Mouse (Mus musculus): ENCODE measurements around the gene Plekhg3. TPM values are rescaled to one million over a fixed set of nuclear protein-coding genes. Genes with fewer than 3 reads are reported as not detected.

The Plekhg3 gene
- polyA plus RNA-seq, 1 experiment from 2014 or later, result 1.5 TPM

- H3K4me2 ChIP-seq (ENCODE audit: low read depth), result no peak overlapping the region
- peaks cover 3% of the 10 kb centered on the region; the same call in 1 of the 2 replicates for H3K36me3 ChIP-seq (ENCODE audit: control insufficient read depth, insufficient read depth, low read length)
- no peak overlapping the region for H3K27ac ChIP-seq (ENCODE audit: low read depth, low read length)
- no peaks in the 10 kb centered on the region for H3K9me3 ChIP-seq (ENCODE audit: control insufficient read depth, low read length)
- WGBS, result 92% methylated on average over 16 of the region's 16 CpGs
- no peaks in the 10 kb centered on the region for H3K27me3 ChIP-seq (ENCODE audit: control insufficient read depth, insufficient read depth, low read length)
- DNase-seq (ENCODE audit: low spot score), result no peak
- no peak for ATAC-seq (ENCODE audit: insufficient read depth, low FRiP score, low TSS enrichment)
- no peaks in the 10 kb centered on the region for H3K4me1 ChIP-seq (ENCODE audit: control insufficient read depth, insufficient read depth, low read length)
- H3K9ac ChIP-seq (ENCODE audit: low read length), result no peak overlapping the region
- no peak overlapping the region for H3K4me3 ChIP-seq (ENCODE audit: low read depth, low read length)
Measured at GRCm38 (mm10) chr12:76577858-76578257, 47.2 kb downstream of the Plekhg3 start.

DNA sequence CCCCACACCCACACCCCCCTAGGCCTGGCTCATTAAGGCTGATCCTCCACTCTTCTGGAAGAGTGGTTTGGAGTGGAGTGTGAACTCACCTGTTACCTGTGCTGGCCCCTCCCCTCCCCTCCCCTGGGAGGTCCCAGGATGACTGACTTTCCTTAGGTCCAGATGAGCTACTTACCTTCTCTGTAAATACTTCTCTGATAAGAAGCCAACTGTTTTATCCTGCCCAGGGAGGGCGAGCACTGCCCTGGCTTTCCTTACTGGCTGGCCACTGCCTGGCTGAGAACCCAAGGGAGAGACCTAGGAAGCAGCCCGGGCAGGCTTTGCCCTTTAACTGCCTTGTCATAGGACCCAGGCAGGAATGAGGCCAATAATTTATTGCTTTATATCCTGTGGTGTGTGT lies 47.8 kb downstream of the Plekhg3 start:
- no peaks in the 10 kb centered on the region for H3K4me1 ChIP-seq (ENCODE audit: control insufficient read depth, insufficient read depth, low read length)
- DNase-seq (ENCODE audit: low spot score) (no peak), ATAC-seq (ENCODE audit: insufficient read depth, low FRiP score, low TSS enrichment) (no peak)
- no peak overlapping the region for H3K9ac ChIP-seq (ENCODE audit: low read length)
- no peaks in the 10 kb centered on the region for H3K9me3 ChIP-seq (ENCODE audit: control insufficient read depth, low read length)
- 80% methylated on average over 2 of the region's 2 CpGs for WGBS
- H3K27me3 ChIP-seq (ENCODE audit: control insufficient read depth, insufficient read depth, low read length), result no peaks in the 10 kb centered on the region
- no peak overlapping the region for H3K27ac ChIP-seq (ENCODE audit: low read depth, low read length)
- peaks cover 3% of the 10 kb centered on the region; the same call in 1 of the 2 replicates for H3K36me3 ChIP-seq (ENCODE audit: control insufficient read depth, insufficient read depth, low read length)
- H3K4me2 ChIP-seq (ENCODE audit: low read depth), result no peak overlapping the region
- no peak overlapping the region for H3K4me3 ChIP-seq (ENCODE audit: low read depth, low read length)

GRCm38 (mm10) chr12:76579806-76580205 lies 49.1 kb downstream of the Plekhg3 start:
- Histone ChIP-seq H3K27me3 (ENCODE audit: control insufficient read depth, insufficient read depth, low read length) (no peaks in the 10 kb centered on the region), H3K9ac (ENCODE audit: low read length) (no peak overlapping the region), H3K4me3 (ENCODE audit: low read depth, low read length) (no peak overlapping the region), H3K4me1 (ENCODE audit: control insufficient read depth, insufficient read depth, low read length) (no peaks in the 10 kb centered on the region), H3K36me3 (ENCODE audit: control insufficient read depth, insufficient read depth, low read length) (peaks cover 3% of the 10 kb centered on the region; the same call in 1 of the 2 replicates), H3K9me3 (ENCODE audit: control insufficient read depth, low read length) (no peaks in the 10 kb centered on the region), H3K4me2 (ENCODE audit: low read depth) (no peak overlapping the region), H3K27ac (ENCODE audit: low read depth, low read length) (no peak overlapping the region)
- ATAC-seq (ENCODE audit: insufficient read depth, low FRiP score, low TSS enrichment), result no peak
- DNase-seq (ENCODE audit: low spot score), result no peak
- 95% methylated on average over 1 of the region's 1 CpGs for WGBS

- Histone ChIP-seq H3K4me1 (ENCODE audit: control insufficient read depth, insufficient read depth, low read length) (no peaks in the 10 kb centered on the region), H3K27ac (ENCODE audit: low read depth, low read length) (no peak overlapping the region), H3K9ac (ENCODE audit: low read length) (no peak overlapping the region), H3K36me3 (ENCODE audit: control insufficient read depth, insufficient read depth, low read length) (no peaks in the 10 kb centered on the region), H3K4me3 (ENCODE audit: low read depth, low read length) (no peak overlapping the region), H3K27me3 (ENCODE audit: control insufficient read depth, insufficient read depth, low read length) (no peaks in the 10 kb centered on the region), H3K9me3 (ENCODE audit: control insufficient read depth, low read length) (no peaks in the 10 kb centered on the region), H3K4me2 (ENCODE audit: low read depth) (no peak overlapping the region)
- 77% methylated on average over 3 of the region's 3 CpGs for WGBS
- no peak for ATAC-seq (ENCODE audit: insufficient read depth, low FRiP score, low TSS enrichment)
- no peak for DNase-seq (ENCODE audit: low spot score)
Measured at GRCm38 (mm10) chr12:76582139-76582538, 51.4 kb downstream of the Plekhg3 start.

GRCm38 (mm10) chr12:76582841-76583240 lies 52.1 kb downstream of the Plekhg3 start:
- 41% methylated on average over 6 of the region's 6 CpGs for WGBS

GRCm38 (mm10) chr12:76583454-76583853 lies 52.8 kb downstream of the Plekhg3 start:
- H3K4me3 ChIP-seq (ENCODE audit: low read depth, low read length), result no peak overlapping the region
- H3K36me3 ChIP-seq (ENCODE audit: control insufficient read depth, insufficient read depth, low read length), result no peaks in the 10 kb centered on the region
- DNase-seq (ENCODE audit: low spot score), result no peak
- no peak overlapping the region for H3K4me2 ChIP-seq (ENCODE audit: low read depth)
- 89% methylated on average over 7 of the region's 7 CpGs for WGBS
- H3K9me3 ChIP-seq (ENCODE audit: control insufficient read depth, low read length), result no peaks in the 10 kb centered on the region
- H3K27ac ChIP-seq (ENCODE audit: low read depth, low read length), result no peak overlapping the region
- H3K4me1 ChIP-seq (ENCODE audit: control insufficient read depth, insufficient read depth, low read length), result no peaks in the 10 kb centered on the region
- no peaks in the 10 kb centered on the region for H3K27me3 ChIP-seq (ENCODE audit: control insufficient read depth, insufficient read depth, low read length)
- ATAC-seq (ENCODE audit: insufficient read depth, low FRiP score, low TSS enrichment), result no peak
- no peak overlapping the region for H3K9ac ChIP-seq (ENCODE audit: low read length)

More at GRCm38 (mm10) chr12:76582841-76583240, 52.1 kb downstream of the Plekhg3 start:
- Histone ChIP-seq H3K4me1 (ENCODE audit: control insufficient read depth, insufficient read depth, low read length) (no peaks in the 10 kb centered on the region), H3K27ac (ENCODE audit: low read depth, low read length) (no peak overlapping the region), H3K4me2 (ENCODE audit: low read depth) (no peak overlapping the region), H3K9me3 (ENCODE audit: control insufficient read depth, low read length) (no peaks in the 10 kb centered on the region), H3K4me3 (ENCODE audit: low read depth, low read length) (no peak overlapping the region), H3K36me3 (ENCODE audit: control insufficient read depth, insufficient read depth, low read length) (no peaks in the 10 kb centered on the region), H3K27me3 (ENCODE audit: control insufficient read depth, insufficient read depth, low read length) (no peaks in the 10 kb centered on the region), H3K9ac (ENCODE audit: low read length) (no peak overlapping the region)
- no peak for ATAC-seq (ENCODE audit: insufficient read depth, low FRiP score, low TSS enrichment)
- no peak for DNase-seq (ENCODE audit: low spot score)

GRCm38 (mm10) chr12:76585028-76585427 lies 54.3 kb downstream of the Plekhg3 start:
- no peak for ATAC-seq (ENCODE audit: insufficient read depth, low FRiP score, low TSS enrichment)
- H3K9me3 ChIP-seq (ENCODE audit: control insufficient read depth, low read length), result no peaks in the 10 kb centered on the region
- H3K9ac ChIP-seq (ENCODE audit: low read length), result no peak overlapping the region
- no peak for DNase-seq (ENCODE audit: low spot score)
- no peak overlapping the region for H3K27ac ChIP-seq (ENCODE audit: low read depth, low read length)
- no peaks in the 10 kb centered on the region for H3K27me3 ChIP-seq (ENCODE audit: control insufficient read depth, insufficient read depth, low read length)
- H3K36me3 ChIP-seq (ENCODE audit: control insufficient read depth, insufficient read depth, low read length), result no peaks in the 10 kb centered on the region
- no peak overlapping the region for H3K4me2 ChIP-seq (ENCODE audit: low read depth)
- no peaks in the 10 kb centered on the region for H3K4me1 ChIP-seq (ENCODE audit: control insufficient read depth, insufficient read depth, low read length)
- H3K4me3 ChIP-seq (ENCODE audit: low read depth, low read length), result no peak overlapping the region

GRCm38 (mm10) chr12:76587357-76587756 lies 56.7 kb downstream of the Plekhg3 start:
- Histone ChIP-seq H3K4me1 (ENCODE audit: control insufficient read depth, insufficient read depth, low read length) (no peaks in the 10 kb centered on the region), H3K9ac (ENCODE audit: low read length) (no peak overlapping the region), H3K36me3 (ENCODE audit: control insufficient read depth, insufficient read depth, low read length) (no peaks in the 10 kb centered on the region), H3K27me3 (ENCODE audit: control insufficient read depth, insufficient read depth, low read length) (no peaks in the 10 kb centered on the region), H3K4me3 (ENCODE audit: low read depth, low read length) (no peak overlapping the region), H3K27ac (ENCODE audit: low read depth, low read length) (no peak overlapping the region), H3K9me3 (ENCODE audit: control insufficient read depth, low read length) (no peaks in the 10 kb centered on the region), H3K4me2 (ENCODE audit: low read depth) (no peak overlapping the region)
- DNase-seq (ENCODE audit: low spot score) (no peak), ATAC-seq (ENCODE audit: insufficient read depth, low FRiP score, low TSS enrichment) (no peak)
- 67% methylated on average over 11 of the region's 11 CpGs for WGBS

DNA sequence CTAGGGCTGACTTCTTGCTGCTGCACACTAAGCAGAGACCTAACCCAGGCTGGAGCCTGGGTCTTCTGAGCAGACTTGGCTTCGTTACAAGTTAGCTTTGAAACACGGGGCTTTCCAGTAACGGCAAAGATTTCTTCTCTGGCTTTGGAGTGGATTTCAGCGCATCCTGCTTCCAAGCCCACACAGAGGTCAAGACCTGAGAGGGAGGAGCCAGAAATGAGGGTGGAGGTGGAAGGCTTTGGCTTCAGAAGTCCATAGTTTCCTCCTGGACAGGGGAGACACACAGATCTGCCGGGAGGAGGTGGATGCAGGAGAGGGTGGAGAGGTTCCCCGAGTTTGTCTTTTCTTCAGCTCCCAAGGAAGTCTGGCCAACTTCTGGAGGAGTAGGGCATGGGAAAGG lies 58.8 kb downstream of the Plekhg3 start:
- Histone ChIP-seq H3K9me3 (ENCODE audit: control insufficient read depth, low read length) (no peaks in the 10 kb centered on the region), H3K9ac (ENCODE audit: low read length) (no peak overlapping the region), H3K4me3 (ENCODE audit: low read depth, low read length) (no peak overlapping the region), H3K36me3 (ENCODE audit: control insufficient read depth, insufficient read depth, low read length) (no peaks in the 10 kb centered on the region), H3K4me1 (ENCODE audit: control insufficient read depth, insufficient read depth, low read length) (no peaks in the 10 kb centered on the region), H3K4me2 (ENCODE audit: low read depth) (no peak overlapping the region), H3K27me3 (ENCODE audit: control insufficient read depth, insufficient read depth, low read length) (no peaks in the 10 kb centered on the region), H3K27ac (ENCODE audit: low read depth, low read length) (no peak overlapping the region)
- 86% methylated on average over 6 of the region's 6 CpGs for WGBS
- no peak for ATAC-seq (ENCODE audit: insufficient read depth, low FRiP score, low TSS enrichment)
- no peak for DNase-seq (ENCODE audit: low spot score)

Data from neural tube, embryonic 11.5 days (tissue).